Mouse (Mus musculus): ENCODE measurements around the gene Zcchc9. TPM values are rescaled to one million over a fixed set of nuclear protein-coding genes. Genes with fewer than 3 reads are reported as not detected.
A peak's percentile ranks its signal among the peaks of the same experiment; 100 is the strongest.

Gene Zcchc9
- polyA plus RNA-seq, 1 experiment from 2014 or later = 18.5 TPM

GRCm38 (mm10) chr13:91756230-91756629, 51.3 kb downstream of the Zcchc9 start:
- Histone ChIP-seq H3K36me3 (ENCODE audit: control insufficient read depth, insufficient read depth, low read length) (no peaks in the 10 kb centered on the region), H3K4me2 (ENCODE audit: low read length) (no peak overlapping the region), H3K9me3 (replicated peaks; ENCODE audit: control insufficient read depth, low read length, poor library complexity, severe bottlenecking) (no peaks in the 10 kb centered on the region), H3K4me3 (ENCODE audit: low read depth, low read length) (no peak overlapping the region), H3K4me1 (ENCODE audit: control insufficient read depth, insufficient read depth, low read length) (no peaks in the 10 kb centered on the region), H3K27ac (ENCODE audit: low read length) (no peak overlapping the region), H3K9ac (ENCODE audit: low read depth, low read length) (no peak overlapping the region), H3K27me3 (ENCODE audit: control insufficient read depth, insufficient read depth, low read depth, low read length) (no peaks in the 10 kb centered on the region)
- no peak for ATAC-seq
- WGBS = 81% methylated on average over 4 of the region's 4 CpGs

GRCm38 (mm10) chr13:91754762-91755161, 52.7 kb downstream of the Zcchc9 start:
- Histone ChIP-seq H3K9ac (ENCODE audit: low read depth, low read length) (no peak overlapping the region), H3K27ac (ENCODE audit: low read length) (no peak overlapping the region), H3K4me2 (ENCODE audit: low read length) (no peak overlapping the region), H3K36me3 (ENCODE audit: control insufficient read depth, insufficient read depth, low read length) (no peaks in the 10 kb centered on the region), H3K9me3 (replicated peaks; ENCODE audit: control insufficient read depth, low read length, poor library complexity, severe bottlenecking) (no peaks in the 10 kb centered on the region), H3K4me3 (ENCODE audit: low read depth, low read length) (no peak overlapping the region), H3K4me1 (ENCODE audit: control insufficient read depth, insufficient read depth, low read length) (no peaks in the 10 kb centered on the region), H3K27me3 (ENCODE audit: control insufficient read depth, insufficient read depth, low read depth, low read length) (no peaks in the 10 kb centered on the region)
- no peak for ATAC-seq

- whole genome bisulfite sequencing = 55% methylated on average over 4 of the region's 4 CpGs
- ATAC-seq = peak; percentile 45; the same call in 1 of the 2 replicates
- Histone ChIP-seq H3K9ac (ENCODE audit: low read depth, low read length) (no peak overlapping the region), H3K36me3 (ENCODE audit: control insufficient read depth, insufficient read depth, low read length) (no peaks in the 10 kb centered on the region), H3K4me1 (ENCODE audit: control insufficient read depth, insufficient read depth, low read length) (no peaks in the 10 kb centered on the region), H3K9me3 (replicated peaks; ENCODE audit: control insufficient read depth, low read length, poor library complexity, severe bottlenecking) (no peaks in the 10 kb centered on the region), H3K27ac (ENCODE audit: low read length) (no peak overlapping the region), H3K27me3 (ENCODE audit: control insufficient read depth, insufficient read depth, low read depth, low read length) (no peaks in the 10 kb centered on the region), H3K4me3 (ENCODE audit: low read depth, low read length) (no peak overlapping the region), H3K4me2 (ENCODE audit: low read length) (no peak overlapping the region)
These were observed 53.8 kb downstream of the Zcchc9 start for GRCm38 (mm10) chr13:91753724-91754123.

DNA sequence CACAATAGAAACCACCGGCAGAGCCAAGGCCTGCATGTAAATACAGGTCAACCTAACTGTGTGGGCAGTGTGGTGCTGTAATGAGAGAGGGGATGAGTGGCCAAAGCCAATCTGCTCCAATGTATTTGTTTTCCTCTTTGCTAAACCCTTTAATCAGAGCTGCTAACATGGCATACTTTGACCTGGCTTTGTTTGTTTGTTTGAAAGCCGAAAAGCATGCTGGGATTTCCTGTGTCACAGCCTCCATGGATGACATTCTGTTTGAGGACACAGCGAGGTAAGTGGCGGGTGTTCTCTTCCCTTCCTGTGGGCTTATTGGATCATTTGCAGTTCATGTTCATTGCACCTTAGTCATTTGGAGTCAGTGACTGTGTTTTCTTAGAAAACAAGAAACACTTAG, 57.5 kb downstream of the Zcchc9 start:
- no peaks in the 10 kb centered on the region for H3K27me3 ChIP-seq (ENCODE audit: control insufficient read depth, insufficient read depth, low read depth, low read length)
- H3K27ac ChIP-seq (ENCODE audit: low read length) = no peak overlapping the region
- H3K36me3 ChIP-seq (ENCODE audit: control insufficient read depth, insufficient read depth, low read length) = no peaks in the 10 kb centered on the region
- no peaks in the 10 kb centered on the region for H3K9me3 ChIP-seq (replicated peaks; ENCODE audit: control insufficient read depth, low read length, poor library complexity, severe bottlenecking)
- H3K4me2 ChIP-seq (ENCODE audit: low read length) = no peak overlapping the region
- no peaks in the 10 kb centered on the region for H3K4me1 ChIP-seq (ENCODE audit: control insufficient read depth, insufficient read depth, low read length)
- WGBS = 83% methylated on average over 4 of the region's 4 CpGs
- ATAC-seq = no peak
- no peak overlapping the region for H3K9ac ChIP-seq (ENCODE audit: low read depth, low read length)
- no peak overlapping the region for H3K4me3 ChIP-seq (ENCODE audit: low read depth, low read length)

DNA sequence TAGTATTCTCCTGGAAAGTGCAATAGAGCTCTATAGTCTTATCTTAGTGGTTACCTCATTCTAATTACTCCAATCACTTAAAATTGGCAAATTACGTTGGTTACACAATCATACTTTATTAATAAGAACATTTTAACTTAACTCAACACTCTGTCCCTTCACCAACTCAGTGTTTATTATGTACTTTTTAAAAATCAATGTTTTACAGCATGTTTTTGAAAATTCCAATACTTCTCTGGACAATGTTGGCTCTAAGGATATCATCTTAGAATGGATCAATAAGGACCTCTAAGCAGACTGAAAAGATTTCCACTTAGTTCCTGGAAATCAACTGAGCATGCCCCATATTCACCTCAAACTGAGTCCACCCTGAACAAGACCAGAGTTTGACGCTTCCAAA, 59.1 kb downstream of the Zcchc9 start:
- Histone ChIP-seq H3K36me3 (ENCODE audit: control insufficient read depth, insufficient read depth, low read length) (no peaks in the 10 kb centered on the region), H3K4me3 (ENCODE audit: low read depth, low read length) (no peak overlapping the region), H3K9me3 (replicated peaks; ENCODE audit: control insufficient read depth, low read length, poor library complexity, severe bottlenecking) (no peaks in the 10 kb centered on the region), H3K27ac (ENCODE audit: low read length) (no peak overlapping the region), H3K9ac (ENCODE audit: low read depth, low read length) (no peak overlapping the region), H3K4me1 (ENCODE audit: control insufficient read depth, insufficient read depth, low read length) (no peaks in the 10 kb centered on the region), H3K27me3 (ENCODE audit: control insufficient read depth, insufficient read depth, low read depth, low read length) (no peaks in the 10 kb centered on the region), H3K4me2 (ENCODE audit: low read length) (no peak overlapping the region)
- 92% methylated on average over 2 of the region's 2 CpGs for WGBS
- no peak for ATAC-seq

Small RNA genes within 50 kb of the gene (microRNA-seq; reads per million reads assigned to microRNA genes)
- gene Gm27656 = not detected

Other genes with a start within 250 kb of the Zcchc9 start
- 0.10 and 0.63 TPM in 2 replicates for gene Acot12, start 66.2 kb downstream of the Zcchc9 start, polyA plus RNA-seq (2015; fragmentation: Nextera tagmentation; extraction: Ambion mirVana)
- not detected in 2 replicates for gene Ckmt2, start 69.2 kb upstream of the Zcchc9 start, polyA plus RNA-seq (2015; fragmentation: Nextera tagmentation; extraction: Ambion mirVana)